Mouse (Mus musculus): Measurements from ENCODE around the gene Cdx2. TPM values are rescaled to one million over a fixed set of nuclear protein-coding genes. Genes with fewer than 3 reads are reported as not detected.
A peak's percentile ranks its signal among the peaks of the same experiment; 100 is the strongest.

Cdx2 gene
- polyA plus RNA-seq, 1 experiment from 2014 or later, result not detected

GRCm38 (mm10) chr5:147319653-147320052 lies 12.6 kb upstream of the Cdx2 start:
- Histone ChIP-seq H3K27me3 (ENCODE audit: insufficient read depth, low read length) (peaks cover 76% of the 10 kb centered on the region), H3K4me3 (ENCODE audit: low read length) (no peak overlapping the region), H3K4me2 (replicated peaks; ENCODE audit: low read depth, low read length) (no peak overlapping the region), H3K9me3 (ENCODE audit: low read length) (no peaks in the 10 kb centered on the region), H3K4me1 (ENCODE audit: insufficient read depth, low read length) (no peaks in the 10 kb centered on the region; the same call in none of the 2 replicates), H3K36me3 (ENCODE audit: insufficient read depth, low read length) (no peaks in the 10 kb centered on the region), H3K9ac (replicated peaks; ENCODE audit: low read length) (no peak overlapping the region), H3K27ac (ENCODE audit: low read length) (no peak overlapping the region)
- ATAC-seq (ENCODE audit: low FRiP score, low TSS enrichment), result peak; percentile 65; the same call in 1 of the 2 replicates

- H3K4me3 ChIP-seq (ENCODE audit: low read length), result no peak overlapping the region
- no peak overlapping the region for H3K9ac ChIP-seq (replicated peaks; ENCODE audit: low read length)
- no peaks in the 10 kb centered on the region; the same call in 1 of the 2 replicates for H3K4me1 ChIP-seq (ENCODE audit: insufficient read depth, low read length)
- no peaks in the 10 kb centered on the region for H3K36me3 ChIP-seq (ENCODE audit: insufficient read depth, low read length)
- H3K27ac ChIP-seq (ENCODE audit: low read length), result no peak overlapping the region
- H3K9me3 ChIP-seq (ENCODE audit: low read length), result no peaks in the 10 kb centered on the region
- 30% methylated on average over 7 of the region's 7 CpGs for WGBS
- peaks cover 91% of the 10 kb centered on the region for H3K27me3 ChIP-seq (ENCODE audit: insufficient read depth, low read length)
- H3K4me2 ChIP-seq (replicated peaks; ENCODE audit: low read depth, low read length), result no peak overlapping the region
- no peak; the same call in 1 of the 2 replicates for ATAC-seq (ENCODE audit: low FRiP score, low TSS enrichment)
These were observed 10.9 kb upstream of the Cdx2 start for GRCm38 (mm10) chr5:147317991-147318390.

- ATAC-seq (ENCODE audit: low FRiP score, low TSS enrichment), result no peak
These were observed 10.3 kb upstream of the Cdx2 start for GRCm38 (mm10) chr5:147317321-147317720.

DNA sequence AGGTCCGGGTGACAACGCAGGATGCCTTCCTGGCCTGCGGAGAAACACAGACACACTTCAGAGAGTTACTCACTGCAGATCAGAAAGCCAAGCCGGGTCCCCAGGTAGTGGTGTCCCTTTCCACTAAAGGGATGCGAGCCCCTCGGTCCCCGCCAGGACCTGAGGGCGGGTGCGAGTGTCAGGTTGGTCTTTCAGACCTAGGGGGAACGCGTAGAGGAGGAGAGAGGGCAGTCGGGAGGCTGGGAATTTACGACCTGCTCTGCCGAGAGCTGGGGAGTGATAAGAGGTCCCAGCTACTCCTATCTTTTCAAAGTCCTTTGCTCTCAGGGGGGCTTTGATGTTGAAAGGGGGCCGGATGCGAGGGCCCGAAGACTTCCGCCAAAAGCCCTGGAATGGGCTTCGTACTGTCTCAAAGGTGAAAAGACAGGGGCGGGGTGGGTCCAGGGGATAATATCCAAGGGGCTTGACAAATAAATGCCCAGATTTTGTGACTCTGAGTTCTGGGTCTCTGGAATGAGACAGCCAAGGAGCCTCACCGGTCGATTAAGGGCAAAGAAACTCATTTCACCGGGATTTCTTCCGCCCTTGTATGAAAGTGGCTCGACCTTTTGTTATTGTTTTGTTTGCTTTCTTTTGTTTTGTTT lies 8.5 kb upstream of the Cdx2 start:
- H3K27me3 ChIP-seq (ENCODE audit: insufficient read depth, low read length), result peaks cover 93% of the 10 kb centered on the region
- no peaks in the 10 kb centered on the region for H3K9me3 ChIP-seq (ENCODE audit: low read length)
- no peak for ATAC-seq (ENCODE audit: low FRiP score, low TSS enrichment)
- no peaks in the 10 kb centered on the region; the same call in 1 of the 2 replicates for H3K4me1 ChIP-seq (ENCODE audit: insufficient read depth, low read length)
- no peak overlapping the region for H3K27ac ChIP-seq (ENCODE audit: low read length)
- H3K9ac ChIP-seq (replicated peaks; ENCODE audit: low read length), result no peak overlapping the region
- 1% methylated on average over 25 of the region's 25 CpGs for WGBS
- H3K4me2 ChIP-seq (replicated peaks; ENCODE audit: low read depth, low read length), result no peak overlapping the region
- H3K36me3 ChIP-seq (ENCODE audit: insufficient read depth, low read length), result no peaks in the 10 kb centered on the region
- H3K4me3 ChIP-seq (ENCODE audit: low read length), result peak overlapping the region; percentile 5; the same call in 1 of the 2 replicates

More at GRCm38 (mm10) chr5:147317321-147317720, 10.3 kb upstream of the Cdx2 start:
- Histone ChIP-seq H3K36me3 (ENCODE audit: insufficient read depth, low read length) (no peaks in the 10 kb centered on the region), H3K9ac (replicated peaks; ENCODE audit: low read length) (no peak overlapping the region), H3K4me3 (ENCODE audit: low read length) (no peak overlapping the region), H3K27ac (ENCODE audit: low read length) (no peak overlapping the region), H3K9me3 (ENCODE audit: low read length) (no peaks in the 10 kb centered on the region), H3K4me2 (replicated peaks; ENCODE audit: low read depth, low read length) (no peak overlapping the region), H3K27me3 (ENCODE audit: insufficient read depth, low read length) (peaks cover 91% of the 10 kb centered on the region), H3K4me1 (ENCODE audit: insufficient read depth, low read length) (no peaks in the 10 kb centered on the region; the same call in 1 of the 2 replicates)
- WGBS, result 6% methylated on average over 7 of the region's 7 CpGs

- H3K9me3 ChIP-seq (ENCODE audit: low read length), result no peaks in the 10 kb centered on the region
- WGBS, result under 1% methylated on average over 39 of the region's 39 CpGs
- H3K36me3 ChIP-seq (ENCODE audit: insufficient read depth, low read length), result no peaks in the 10 kb centered on the region
- H3K4me1 ChIP-seq (ENCODE audit: insufficient read depth, low read length), result no peaks in the 10 kb centered on the region; the same call in 1 of the 2 replicates
- H3K9ac ChIP-seq (replicated peaks; ENCODE audit: low read length), result no peak overlapping the region
- ATAC-seq (ENCODE audit: low FRiP score, low TSS enrichment), result 0 out of 2 replicates have a peak, but pooled peaks have one; percentile 36
- peak overlapping the region; percentile 5; the same call in 1 of the 2 replicates for H3K4me3 ChIP-seq (ENCODE audit: low read length)
- no peak overlapping the region for H3K4me2 ChIP-seq (replicated peaks; ENCODE audit: low read depth, low read length)
- H3K27ac ChIP-seq (ENCODE audit: low read length), result no peak overlapping the region
- H3K27me3 ChIP-seq (ENCODE audit: insufficient read depth, low read length), result peaks cover 94% of the 10 kb centered on the region
These were observed 7.8 kb upstream of the Cdx2 start for GRCm38 (mm10) chr5:147314646-147315431.

- ATAC-seq (ENCODE audit: low FRiP score, low TSS enrichment), result no peak
- H3K4me2 ChIP-seq (replicated peaks; ENCODE audit: low read depth, low read length), result no peak overlapping the region
- no peaks in the 10 kb centered on the region; the same call in 1 of the 2 replicates for H3K4me1 ChIP-seq (ENCODE audit: insufficient read depth, low read length)
- H3K9ac ChIP-seq (replicated peaks; ENCODE audit: low read length), result no peak overlapping the region
- H3K36me3 ChIP-seq (ENCODE audit: insufficient read depth, low read length), result no peaks in the 10 kb centered on the region
- WGBS, result 2% methylated on average over 27 of the region's 27 CpGs
- no peak overlapping the region for H3K4me3 ChIP-seq (ENCODE audit: low read length)
- no peak overlapping the region for H3K27ac ChIP-seq (ENCODE audit: low read length)
- peaks cover 100% of the 10 kb centered on the region for H3K27me3 ChIP-seq (ENCODE audit: insufficient read depth, low read length)
- no peaks in the 10 kb centered on the region for H3K9me3 ChIP-seq (ENCODE audit: low read length)
These were observed 6.0 kb upstream of the Cdx2 start for GRCm38 (mm10) chr5:147312830-147313685.

- no peak overlapping the region for H3K4me2 ChIP-seq (replicated peaks; ENCODE audit: low read depth, low read length)
These were observed 2.7 kb upstream of the Cdx2 start for GRCm38 (mm10) chr5:147309786-147310185.

DNA sequence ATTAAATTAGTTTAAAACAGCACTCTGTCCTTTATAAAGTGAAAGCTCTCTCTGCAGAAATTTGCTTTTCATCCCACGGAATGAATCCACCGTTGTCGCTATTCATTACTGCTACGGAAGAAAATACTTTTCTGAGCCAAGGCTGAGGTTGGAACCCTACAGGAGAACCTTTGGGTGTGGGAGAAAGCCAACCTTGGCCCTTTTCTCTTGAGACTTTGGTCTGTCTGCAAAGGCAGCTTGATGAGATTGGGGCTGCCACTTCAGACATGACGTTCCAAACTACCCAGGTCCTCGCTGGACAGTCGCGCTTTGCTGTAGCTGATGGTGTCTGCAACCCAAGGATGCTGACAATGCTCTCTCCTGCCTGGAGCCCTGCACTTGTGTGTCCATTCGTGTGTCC lies 1.4 kb upstream of the Cdx2 start:
- no peak overlapping the region for H3K4me3 ChIP-seq (ENCODE audit: low read length)
- WGBS, result 9% methylated on average over 9 of the region's 9 CpGs

More at GRCm38 (mm10) chr5:147309786-147310185, 2.7 kb upstream of the Cdx2 start:
- no peak overlapping the region for H3K9ac ChIP-seq (replicated peaks; ENCODE audit: low read length)
- WGBS, result 0% methylated on average over 1 of the region's 2 CpGs
- peaks cover 100% of the 10 kb centered on the region for H3K27me3 ChIP-seq (ENCODE audit: insufficient read depth, low read length)
- H3K36me3 ChIP-seq (ENCODE audit: insufficient read depth, low read length), result no peaks in the 10 kb centered on the region
- H3K4me3 ChIP-seq (ENCODE audit: low read length), result no peak overlapping the region
- no peak overlapping the region for H3K27ac ChIP-seq (ENCODE audit: low read length)
- no peaks in the 10 kb centered on the region for H3K9me3 ChIP-seq (ENCODE audit: low read length)
- no peak for ATAC-seq (ENCODE audit: low FRiP score, low TSS enrichment)
- peaks cover 10% of the 10 kb centered on the region; the same call in 1 of the 2 replicates for H3K4me1 ChIP-seq (ENCODE audit: insufficient read depth, low read length)

DNA sequence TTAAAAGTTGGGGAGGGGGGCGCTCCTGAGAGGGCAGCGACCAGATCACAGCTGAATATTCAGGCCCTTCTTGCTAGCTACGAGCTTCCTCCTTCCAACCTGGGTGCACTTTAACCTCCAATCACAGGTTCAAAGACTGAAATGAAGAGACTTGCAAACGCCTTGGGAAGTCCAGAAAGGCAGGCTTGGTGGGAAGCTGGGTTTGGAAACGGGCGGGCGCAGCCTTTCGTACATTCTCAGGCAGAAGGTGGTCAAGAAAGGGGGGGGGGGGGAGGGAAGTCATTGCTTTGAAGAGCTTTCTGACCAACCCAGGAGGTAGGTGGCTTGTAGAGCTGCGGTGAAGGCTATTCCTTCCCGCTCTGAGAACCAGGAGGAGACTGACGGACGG lies 322 bp upstream of the Cdx2 start:
- no peak overlapping the region for H3K4me2 ChIP-seq (replicated peaks; ENCODE audit: low read depth, low read length)
- WGBS, result 2% methylated on average over 12 of the region's 12 CpGs
- H3K36me3 ChIP-seq (ENCODE audit: insufficient read depth, low read length), result no peaks in the 10 kb centered on the region
- no peak overlapping the region for H3K4me3 ChIP-seq (ENCODE audit: low read length)
- no peak for ATAC-seq (ENCODE audit: low FRiP score, low TSS enrichment)
- peaks cover 100% of the 10 kb centered on the region for H3K27me3 ChIP-seq (ENCODE audit: insufficient read depth, low read length)
- H3K9ac ChIP-seq (replicated peaks; ENCODE audit: low read length), result no peak overlapping the region
- peaks cover 10% of the 10 kb centered on the region; the same call in 1 of the 2 replicates for H3K4me1 ChIP-seq (ENCODE audit: insufficient read depth, low read length)
- H3K9me3 ChIP-seq (ENCODE audit: low read length), result no peaks in the 10 kb centered on the region
- no peak overlapping the region for H3K27ac ChIP-seq (ENCODE audit: low read length)

More for the DNA sequence above, 1.4 kb upstream of the Cdx2 start:
- Histone ChIP-seq H3K36me3 (ENCODE audit: insufficient read depth, low read length) (no peaks in the 10 kb centered on the region), H3K4me1 (ENCODE audit: insufficient read depth, low read length) (peaks cover 10% of the 10 kb centered on the region; the same call in 1 of the 2 replicates), H3K27ac (ENCODE audit: low read length) (no peak overlapping the region), H3K9me3 (ENCODE audit: low read length) (no peaks in the 10 kb centered on the region), H3K4me2 (replicated peaks; ENCODE audit: low read depth, low read length) (no peak overlapping the region), H3K9ac (replicated peaks; ENCODE audit: low read length) (no peak overlapping the region), H3K27me3 (ENCODE audit: insufficient read depth, low read length) (peaks cover 100% of the 10 kb centered on the region)
- ATAC-seq (ENCODE audit: low FRiP score, low TSS enrichment), result no peak

Data from kidney, embryonic 16.5 days (tissue).